Mouse (Mus musculus): ENCODE results near the gene F7.
"Not testable (repeated sequence)": the region's sequence is repeated elsewhere in the genome, so short reads cannot be mapped to it uniquely, and the experiment has no call there.

Gene F7

GRCm38 (mm10) chr8:13028482-13028881, 2.6 kb downstream of the F7 start:
- peak; percentile 49 to 71 for DNase-seq (ENCODE audit: low spot score in 2 of 2)

- peak; percentile 51 to 67 for DNase-seq (ENCODE audit: low spot score in 2 of 2)
These were observed 10.5 kb downstream of the F7 start for GRCm38 (mm10) chr8:13036346-13036812.

- DNase-seq (ENCODE audit: low spot score in 2 of 2): no peak
These were observed 11.2 kb downstream of the F7 start, which contains the start of gene F10 for GRCm38 (mm10) chr8:13037015-13037414. Gene F10 (plus strand): TSS chr8:13037308.

- DNase-seq (ENCODE audit: low spot score in 2 of 2): no peak
These were observed 11.7 kb downstream of the F7 start for GRCm38 (mm10) chr8:13037569-13037968.

GRCm38 (mm10) chr8:13039054-13039453, 13.2 kb downstream of the F7 start:
- DNase-seq (ENCODE audit: low spot score in 2 of 2): no peak

- no peak for DNase-seq (ENCODE audit: low spot score in 2 of 2)
These were observed 15.6 kb downstream of the F7 start for GRCm38 (mm10) chr8:13041459-13041858.

GRCm38 (mm10) chr8:13047652-13048051, 21.8 kb downstream of the F7 start:
- no peak for DNase-seq (ENCODE audit: low spot score in 2 of 2)

- DNase-seq (ENCODE audit: low spot score in 2 of 2): no peak
These were observed 24.7 kb downstream of the F7 start for GRCm38 (mm10) chr8:13050550-13050949.

GRCm38 (mm10) chr8:13057351-13057750, 31.5 kb downstream of the F7 start:
- no peak for DNase-seq (ENCODE audit: low spot score in 2 of 2)

GRCm38 (mm10) chr8:13060441-13061150, 34.8 kb downstream of the F7 start, which contains the start of gene Proz:
Gene Proz (plus strand): TSS chr8:13060914.
- DNase-seq (ENCODE audit: low spot score in 2 of 2): no peak

- DNase-seq (ENCODE audit: low spot score in 2 of 2): no peak
These were observed 37.3 kb downstream of the F7 start for GRCm38 (mm10) chr8:13063112-13063511.

- DNase-seq (ENCODE audit: low spot score in 2 of 2): no peak
These were observed 47.4 kb downstream of the F7 start for GRCm38 (mm10) chr8:13073255-13073654.

GRCm38 (mm10) chr8:13075044-13075443, 49.2 kb downstream of the F7 start:
- DNase-seq (ENCODE audit: low spot score in 2 of 2): no peak

- not testable (repeated sequence) for DNase-seq (ENCODE audit: low spot score in 2 of 2)
These were observed 49.7 kb downstream of the F7 start for GRCm38 (mm10) chr8:13075579-13075978.

GRCm38 (mm10) chr8:13077542-13077941, 51.7 kb downstream of the F7 start:
- no peak for DNase-seq (ENCODE audit: low spot score in 2 of 2)

All from right cerebral cortex, postnatal 10 days (tissue).